Mouse (Mus musculus) heart, postnatal 0 days (tissue): ENCODE measurements at regions not wholly inside any gene's neighbourhood (a gene's known extent, or its start where the extent isn't known, plus 50 kb on each side); places are given as distances from the start of the nearest gene placed in this dataset.

Source experiments
- CTCF ChIP-seq: IDR thresholded peaks from 2 replicates; pipeline ENCODE4 v1.5.1; 2016; ENCODE audit warnings: antibody characterized with exemption, control low read depth, low read depth
- EP300 ChIP-seq: IDR thresholded peaks from 2 replicates; pipeline ENCODE4 v1.6.1; 2016; ENCODE audit warnings: antibody characterized with exemption, low read depth

- TF ChIP-seq CTCF (no peak), EP300 (no peak)
Measured at GRCm38 (mm10) chr6:31072072-31072471, 113.2 kb upstream of the Klf14 start.
